Mouse (Mus musculus) hindlimb bud, embryonic 11.5 days (tissue): ENCODE results near the gene Olfr101.

Source experiments
- DNase-seq: peaks from one replicate; pipeline ENCODE4 v3.0.0-alpha.2; 2012; ENCODE audit warnings: low read depth, low spot score; ENCODE audit errors: extremely low spot score

Olfr101 gene

DNA sequence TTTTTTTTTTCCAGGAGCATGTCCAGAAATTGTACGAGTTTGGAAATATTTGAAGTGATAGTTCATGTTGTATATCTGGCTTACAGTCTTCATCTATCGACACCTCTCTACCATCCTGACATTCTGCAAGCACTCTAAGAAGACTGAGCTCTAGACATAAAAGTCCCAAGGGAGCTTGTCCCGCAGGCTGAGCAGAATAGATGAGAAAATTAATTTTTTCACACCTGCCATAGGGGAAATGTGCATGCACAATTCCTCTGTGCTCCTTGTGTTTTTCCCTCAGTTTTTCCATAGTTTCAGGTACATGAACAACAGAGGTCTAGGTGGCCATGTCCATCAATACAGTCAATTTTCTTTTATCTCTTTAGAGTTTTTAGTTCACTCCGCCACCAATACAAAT, at the start of gene Olfr101:
Gene Olfr101, minus strand, starts transcription at position 101 of the 400 bp plus-strand sequence.
- DNase-seq = no peak

DNA sequence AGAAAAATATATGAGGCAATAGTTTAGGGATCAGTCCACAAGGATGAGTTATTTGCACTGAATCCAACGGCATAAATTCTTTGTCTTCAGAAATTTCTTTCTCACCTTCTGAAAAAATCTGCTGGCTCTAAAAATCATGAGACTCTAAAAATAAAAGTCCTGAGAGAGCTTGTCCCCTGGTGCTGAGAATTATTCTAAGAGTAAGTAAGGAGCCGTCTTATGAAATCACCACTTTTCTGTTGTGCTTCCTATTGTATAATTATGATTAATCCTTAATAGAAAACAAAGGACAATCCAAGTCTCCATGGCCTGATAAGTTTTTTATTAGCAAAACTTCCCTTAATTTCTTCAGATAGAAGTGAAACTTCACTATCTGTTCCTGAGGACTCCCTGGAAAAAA, 35.5 kb upstream of the Olfr101 start, which contains the start of gene Olfr103:
Gene Olfr103, minus strand, starts transcription at position 101 of the 400 bp plus-strand sequence.
- no peak for DNase-seq

DNA sequence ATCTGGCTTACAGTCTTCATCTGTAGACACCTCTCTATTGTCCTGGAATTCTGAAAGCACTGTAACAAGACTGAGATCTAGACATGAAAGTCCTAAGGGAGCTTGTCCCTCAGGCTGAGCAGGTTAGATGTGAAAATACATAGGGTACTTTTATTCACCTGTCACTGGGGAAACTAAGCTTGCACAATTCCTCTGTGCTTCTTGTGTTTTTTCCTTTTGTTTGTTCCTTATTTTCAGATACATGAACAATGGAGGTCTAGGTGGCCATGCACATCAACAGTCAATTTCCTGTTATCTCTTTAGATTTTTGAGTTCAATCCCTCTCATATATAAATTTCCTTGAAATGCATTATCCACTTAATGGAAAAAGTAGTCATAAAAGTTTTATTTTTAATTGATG, 12.8 kb upstream of the Olfr101 start, which contains the start of gene Olfr102:
Gene Olfr102, minus strand, starts transcription at position 101 of the 400 bp plus-strand sequence.
- DNase-seq = no peak

DNA sequence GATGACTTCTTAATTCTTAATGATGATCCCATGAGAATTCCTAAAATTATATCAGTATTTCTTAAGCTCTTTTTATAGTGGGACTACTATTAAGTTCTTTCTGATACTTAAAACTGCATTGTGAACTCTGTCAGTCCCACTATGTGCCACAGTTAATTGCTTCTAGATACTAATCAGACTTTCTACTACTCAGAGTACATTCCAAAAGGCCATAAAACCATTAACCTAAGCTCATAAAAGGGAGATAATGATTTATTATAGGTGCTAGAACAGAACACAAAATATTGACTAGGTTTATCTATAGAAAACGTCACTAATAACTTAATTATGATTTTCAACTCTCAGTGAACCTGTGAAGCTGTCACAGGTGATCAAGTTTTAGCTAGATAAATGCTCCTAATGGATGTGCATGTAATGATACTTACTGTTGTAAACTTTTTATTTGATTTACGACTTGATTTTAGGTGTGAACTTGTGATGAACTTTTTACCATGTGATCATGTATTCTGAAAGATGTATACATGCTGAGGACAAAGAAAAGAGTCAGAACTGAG, 6.1 kb upstream of the Olfr101 start:
- no peak for DNase-seq

DNA sequence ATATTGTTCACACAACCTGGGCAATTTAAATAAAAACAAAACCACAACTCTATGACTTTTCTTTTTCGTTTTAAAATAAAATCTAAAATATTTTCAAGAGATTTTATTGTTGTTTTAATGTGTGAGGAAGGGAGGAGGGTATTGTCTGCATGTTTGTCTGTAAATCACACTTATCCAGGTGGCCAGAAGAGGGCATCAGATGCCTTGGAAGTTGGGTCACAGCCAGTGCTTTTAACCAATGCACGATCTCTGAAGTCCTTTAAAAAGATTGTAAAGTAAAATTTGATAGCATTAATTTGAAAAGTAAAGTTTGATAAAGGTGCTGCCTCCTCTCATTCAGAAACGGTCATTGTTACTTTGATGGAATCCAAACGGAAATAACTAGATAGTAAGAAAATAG, 4.4 kb upstream of the Olfr101 start:
- DNase-seq = no peak

DNA sequence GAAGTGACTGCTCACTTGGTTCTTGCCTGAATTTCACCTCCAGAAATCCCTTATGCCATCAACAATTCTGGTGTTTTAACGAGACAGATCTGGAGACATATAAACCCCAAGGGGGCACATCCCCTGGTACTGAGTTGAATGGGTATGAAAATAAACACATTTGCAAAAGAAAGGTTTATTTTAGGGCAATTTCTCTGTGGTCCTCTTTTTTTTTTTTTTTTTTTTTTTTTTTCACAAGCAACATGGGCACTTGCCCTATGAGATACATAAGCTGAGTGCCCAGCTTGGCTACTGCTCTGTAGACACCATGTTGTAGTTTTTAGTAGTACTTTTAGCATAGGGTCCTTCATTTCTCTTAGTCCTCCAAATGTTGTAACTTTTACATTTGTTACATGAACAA, 20.8 kb downstream of the Olfr101 start, which contains the start of gene Olfr99:
Gene Olfr99, minus strand, starts transcription at position 101 of the 400 bp plus-strand sequence.
- DNase-seq = no peak

DNA sequence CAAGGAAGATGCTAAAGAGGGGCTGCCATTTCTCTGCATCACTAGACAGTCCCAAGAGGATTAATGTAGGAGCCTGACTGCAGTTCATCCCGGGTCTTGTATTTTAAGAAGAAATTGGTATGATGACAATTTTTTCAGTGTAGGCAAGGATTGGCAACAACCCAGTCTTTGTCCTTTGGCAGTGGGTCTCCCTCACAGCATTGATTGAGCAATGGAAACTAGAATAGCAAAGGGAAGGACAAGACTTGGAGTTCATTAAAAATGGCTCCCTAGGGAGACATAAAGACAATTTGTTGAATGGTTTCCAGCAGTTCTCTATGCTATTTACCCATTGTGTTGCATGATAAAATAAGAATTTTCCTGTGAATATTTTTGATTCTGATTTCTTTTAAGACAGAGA, 23.8 kb downstream of the Olfr101 start:
- DNase-seq = no peak

DNA sequence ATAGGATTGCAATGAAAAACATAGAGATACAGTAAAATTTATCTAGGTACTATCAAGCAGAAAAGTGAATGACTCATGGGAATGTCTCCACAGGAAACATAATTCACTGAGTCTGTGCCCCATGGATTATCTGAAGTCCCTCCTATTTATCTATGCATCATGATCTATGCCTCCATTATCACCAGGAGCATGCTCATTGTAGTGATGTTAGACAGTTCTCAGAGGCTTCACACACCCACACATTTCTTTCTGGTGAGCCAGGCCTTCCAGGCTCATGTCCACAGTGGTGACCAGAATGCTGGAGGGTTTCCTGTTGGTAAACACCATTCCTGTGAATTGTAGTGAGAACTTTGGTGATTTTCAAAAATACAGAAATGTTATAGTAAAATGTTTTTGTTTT, 27.5 kb downstream of the Olfr101 start:
- no peak for DNase-seq

DNA sequence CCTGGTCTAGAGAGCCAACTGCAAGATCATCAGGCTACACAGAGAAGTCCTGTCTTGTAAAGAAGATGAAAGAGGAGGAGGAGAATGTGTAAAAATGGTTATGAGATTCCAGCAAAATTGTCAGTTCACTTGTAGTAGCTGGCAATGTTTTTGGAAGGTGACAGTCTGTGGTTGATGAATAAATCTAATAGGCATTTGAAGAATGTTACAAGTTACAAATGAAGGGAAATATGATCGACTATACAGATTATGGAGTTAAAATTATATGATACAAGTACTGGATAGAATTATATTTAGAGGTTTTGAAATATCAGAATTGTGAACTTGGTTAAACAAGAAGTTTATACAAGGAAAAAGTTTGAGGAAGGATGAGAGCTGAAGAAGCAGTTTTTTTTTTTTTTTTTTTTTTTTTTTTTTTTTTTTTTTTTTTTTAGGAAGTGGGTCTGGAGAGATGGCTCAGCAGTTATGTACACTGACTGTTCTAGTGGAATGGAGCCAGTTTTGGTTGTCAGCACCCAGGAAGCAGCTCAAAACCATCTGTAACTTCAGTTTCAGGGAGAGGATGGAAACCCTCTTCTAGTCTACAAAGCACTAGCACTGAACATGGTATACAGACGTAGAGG, 28.4 kb downstream of the Olfr101 start:
- DNase-seq = no peak

DNA sequence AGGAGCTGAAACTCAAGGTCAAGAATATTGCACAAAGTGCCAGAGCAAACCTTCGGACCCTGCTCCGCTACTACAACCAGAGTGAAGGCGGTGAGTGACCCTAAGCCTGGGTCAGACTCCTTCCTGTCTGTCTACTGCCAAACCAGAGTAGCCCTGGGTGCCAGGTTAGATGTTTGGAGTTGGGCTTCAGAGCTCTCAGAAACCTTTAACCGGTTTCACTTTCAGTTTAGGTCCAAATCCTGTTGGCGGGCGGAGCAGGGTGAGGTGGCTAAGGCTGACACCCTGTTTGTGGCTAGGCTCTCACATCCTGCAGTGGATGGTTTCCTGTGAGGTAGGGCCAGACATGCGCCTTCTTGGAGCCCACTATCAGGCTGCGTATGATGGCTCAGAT, 33.4 kb downstream of the Olfr101 start:
- DNase-seq = no peak

DNA sequence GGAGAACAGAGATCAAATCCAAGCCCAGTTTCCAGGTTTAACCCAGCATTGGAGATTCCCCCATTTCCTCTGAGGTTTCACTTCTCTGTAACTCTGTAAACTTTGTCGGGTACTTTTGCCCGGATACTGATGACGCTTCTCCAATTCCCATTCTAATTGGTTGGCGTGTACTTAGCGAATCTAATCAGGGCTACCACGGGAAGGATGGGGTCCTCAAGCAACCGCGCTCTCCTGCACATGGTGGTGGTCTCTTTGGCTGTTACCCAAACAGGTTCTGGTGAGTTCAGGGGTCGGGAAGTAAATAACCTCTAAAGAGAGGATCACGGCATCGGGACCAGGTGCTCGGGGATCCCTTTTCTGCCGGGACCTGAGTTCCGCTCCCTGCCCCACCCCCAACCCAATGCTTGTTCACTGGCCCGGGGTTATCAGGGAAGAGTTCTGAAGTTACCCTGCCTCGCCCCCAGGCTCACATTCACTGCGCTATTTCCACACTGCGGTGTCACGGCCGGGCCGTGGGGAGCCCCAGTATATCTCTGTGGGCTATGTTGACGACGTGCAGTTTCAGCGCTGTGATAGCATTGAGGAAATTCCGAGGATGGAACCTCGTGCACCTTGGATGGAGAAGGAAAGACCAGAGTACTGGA, 33.9 kb downstream of the Olfr101 start, which contains the start of gene H2-M3:
Gene H2-M3, plus strand, starts transcription at position 163 of the 644 bp plus-strand sequence.
- peak; percentile 91 for DNase-seq

DNA sequence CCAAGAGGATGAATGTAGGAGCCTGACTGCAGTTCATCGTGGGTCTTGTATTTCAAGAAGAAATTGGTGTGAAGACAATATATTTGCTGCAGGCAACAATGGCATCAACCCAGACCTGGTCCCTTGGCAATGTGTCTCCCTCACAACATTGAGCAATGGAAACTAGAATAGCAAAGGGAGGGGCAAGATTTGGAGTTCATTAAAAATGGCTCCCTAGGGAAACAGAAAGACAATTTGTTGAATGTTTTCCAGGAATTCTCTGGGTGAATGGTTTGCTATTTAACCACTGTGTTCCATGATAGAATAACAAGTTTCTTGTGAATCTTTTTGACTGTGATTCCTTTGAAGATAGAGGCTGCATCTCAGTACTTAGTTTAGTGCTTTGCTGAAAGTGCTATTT, 40.5 kb downstream of the Olfr101 start, which contains the start of gene Olfr98:
Gene Olfr98, minus strand, starts transcription at position 124 of the 400 bp plus-strand sequence.
- no peak for DNase-seq

DNA sequence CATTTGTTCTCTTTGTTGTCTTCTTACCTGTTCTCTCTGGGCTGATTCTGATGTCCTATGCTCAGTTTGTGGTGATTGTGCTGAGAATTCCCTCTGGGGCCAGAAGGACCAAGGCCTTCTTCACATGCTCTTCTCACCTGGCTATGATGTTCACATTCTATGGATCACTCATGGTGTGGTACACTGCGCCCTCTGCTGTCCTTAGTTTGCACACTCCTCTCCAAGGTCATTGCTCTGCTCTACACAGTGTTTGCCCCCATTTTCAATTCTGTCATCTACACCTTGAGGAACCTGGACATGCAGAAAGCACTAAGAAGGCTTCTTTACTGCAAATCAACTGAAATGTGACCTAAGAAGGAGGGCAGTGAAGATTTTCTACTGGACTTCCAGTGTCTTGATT, 53.6 kb downstream of the Olfr101 start:
- no peak for DNase-seq

DNA sequence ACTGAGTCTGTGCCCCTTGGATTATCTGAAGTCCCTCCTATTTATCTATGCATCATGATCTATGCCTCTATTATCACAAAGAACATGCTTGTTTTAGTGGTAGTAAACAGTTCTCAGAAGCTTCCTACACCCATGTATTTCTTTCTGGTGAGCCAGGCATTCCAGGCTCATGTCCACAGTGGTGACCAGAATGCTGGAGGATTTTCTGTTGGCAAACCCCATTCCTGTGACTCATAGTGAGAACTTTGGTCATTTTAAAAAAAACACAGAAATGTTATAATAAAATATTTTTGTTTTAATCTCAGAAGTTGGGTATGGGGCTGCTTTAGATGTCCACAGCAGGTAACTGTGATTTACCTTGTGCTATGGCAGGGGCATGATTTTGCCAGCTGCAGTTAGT, 54.7 kb downstream of the Olfr101 start:
- no peak for DNase-seq
